Mouse (Mus musculus) megakaryocyte-erythroid progenitor cell, adult 5 weeks (primary cell): ENCODE measurements around the gene F12. TPM values are rescaled to one million over a fixed set of nuclear protein-coding genes. Genes with fewer than 3 reads are reported as not detected.

Experiments
- polyA plus RNA-seq: library from polyadenylated mRNA; stranded (reverse); fragments of >175 nt; gene quantifications from 2 replicates; pipeline ENCODE4 v1.2.3, GENCODE M21; 2012

The F12 gene
- 0.49 TPM in 1 of 2 replicates, not detected in the other for polyA plus RNA-seq

DNA sequence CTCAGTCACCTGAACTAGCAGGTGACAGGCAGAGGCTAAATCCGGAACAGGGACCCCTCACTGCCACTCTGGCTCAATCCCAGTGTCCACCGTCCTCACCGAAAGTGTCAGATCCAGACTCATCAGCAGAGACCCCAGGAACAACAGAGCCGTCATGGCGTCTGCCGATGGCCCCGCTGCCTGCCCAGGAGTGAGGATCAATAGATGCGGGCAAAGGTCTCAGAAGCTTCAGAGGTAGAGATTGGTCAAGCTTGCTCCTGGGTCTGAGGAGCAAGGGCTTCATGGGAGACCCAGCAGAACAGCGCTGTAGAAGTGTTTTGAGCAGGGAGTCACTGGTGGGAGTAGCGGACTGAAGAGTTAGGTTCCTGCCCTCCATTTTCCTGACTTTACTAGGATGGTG, at the start of gene F12:
Gene F12 (minus strand): TSS at position 181 of the 400 bp plus-strand sequence.

DNA sequence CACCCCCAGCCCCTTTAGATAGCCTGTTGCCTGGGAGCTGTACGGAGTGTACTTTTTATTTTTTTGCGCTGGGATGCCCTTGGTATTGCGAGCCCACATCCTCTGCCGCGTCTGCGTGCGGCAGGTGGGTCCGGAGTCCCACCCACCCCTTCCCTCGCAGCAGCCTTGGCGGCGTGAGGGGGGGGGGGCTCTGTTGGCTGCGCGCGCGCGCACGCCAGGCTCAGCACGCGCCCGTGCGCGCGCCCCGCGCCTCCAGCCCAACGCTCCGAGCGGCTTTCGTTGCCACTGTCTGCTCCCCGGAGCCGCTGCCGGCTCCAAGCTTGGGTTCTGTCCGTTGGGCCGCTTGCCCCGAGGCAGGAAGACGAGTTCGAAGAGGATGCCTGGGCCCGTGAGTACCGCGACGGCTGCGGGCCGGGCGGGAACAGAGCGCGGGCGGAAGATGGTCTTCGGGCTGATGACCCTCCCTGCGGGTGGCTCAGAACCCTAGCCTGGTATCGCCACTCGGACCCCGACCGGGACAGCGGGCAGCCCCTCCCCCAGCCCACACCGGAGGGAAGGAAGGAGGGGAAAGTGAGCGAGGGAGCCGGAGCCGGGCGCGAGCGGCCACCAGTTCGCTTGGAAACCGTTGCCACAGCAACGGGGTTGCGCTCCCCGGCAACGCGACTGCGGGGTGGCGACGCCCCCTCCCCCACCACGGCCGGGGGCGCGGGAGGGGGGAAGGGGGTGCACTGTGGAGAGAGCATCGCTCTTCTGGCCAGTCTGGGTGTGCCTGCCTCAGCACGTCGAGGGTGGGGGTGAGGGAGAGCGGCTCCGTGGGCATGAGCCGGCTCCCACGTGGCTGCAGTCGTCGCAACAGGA, 37.7 kb upstream of the F12 start, which contains the start of gene Prr7:
Gene Prr7 (plus strand): TSS at position 241 of the 858 bp plus-strand sequence.

DNA sequence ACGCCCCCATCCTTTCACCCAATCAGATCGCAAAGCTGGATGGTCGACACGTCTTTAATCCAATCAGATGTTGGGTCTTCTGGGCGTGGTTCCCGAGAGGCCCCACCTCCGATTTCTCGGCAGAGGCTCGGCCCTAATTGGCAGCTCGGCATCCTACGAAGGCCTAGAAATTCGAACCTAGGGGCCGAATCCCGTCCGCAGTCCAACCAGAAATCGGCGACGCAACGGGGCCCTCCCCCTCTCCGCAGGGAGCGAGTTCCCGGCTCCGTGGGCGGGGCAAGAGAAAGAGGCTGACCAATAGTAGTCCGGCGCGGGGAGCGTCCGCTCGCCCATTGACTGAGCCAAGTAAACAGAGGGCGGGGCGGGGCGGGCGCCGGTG, 18.3 kb upstream of the F12 start, which contains the start of gene Grk6:
Gene Grk6 (plus strand): TSS at position 136 of the 379 bp plus-strand sequence.

DNA sequence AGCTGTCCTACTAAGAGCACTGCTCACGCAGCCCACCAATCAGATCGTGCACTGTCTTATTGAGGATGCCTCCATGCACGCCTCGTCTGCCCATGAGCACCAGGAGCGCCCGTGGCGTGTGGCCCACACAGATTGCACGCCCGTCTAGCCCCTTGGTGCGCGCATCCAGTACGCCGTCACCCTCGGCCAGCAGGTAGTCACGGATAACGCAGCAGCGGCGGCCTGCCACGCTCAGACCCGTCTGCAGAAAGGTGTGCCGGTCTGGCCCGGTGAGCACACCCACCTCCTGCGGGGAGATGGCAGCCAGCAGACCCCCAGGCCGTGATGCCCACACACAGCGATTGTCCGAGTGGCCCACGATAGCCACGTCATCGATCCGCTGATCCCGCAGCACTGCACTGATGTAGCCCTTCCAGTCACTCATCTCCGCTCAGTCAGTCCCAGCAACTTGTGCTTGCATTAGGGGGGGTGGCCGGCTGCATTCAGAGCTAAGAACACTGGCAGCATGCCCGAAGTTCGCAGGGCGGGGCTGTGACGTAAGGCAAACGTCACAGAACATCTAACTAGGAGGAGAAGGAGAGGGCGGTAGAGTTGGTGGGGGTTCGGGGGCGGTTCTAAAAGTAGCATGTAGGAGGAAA, 11.7 kb downstream of the F12 start, which contains the start of gene Pfn3:
Gene Pfn3 (minus strand): TSS at position 490 of the 638 bp plus-strand sequence.

DNA sequence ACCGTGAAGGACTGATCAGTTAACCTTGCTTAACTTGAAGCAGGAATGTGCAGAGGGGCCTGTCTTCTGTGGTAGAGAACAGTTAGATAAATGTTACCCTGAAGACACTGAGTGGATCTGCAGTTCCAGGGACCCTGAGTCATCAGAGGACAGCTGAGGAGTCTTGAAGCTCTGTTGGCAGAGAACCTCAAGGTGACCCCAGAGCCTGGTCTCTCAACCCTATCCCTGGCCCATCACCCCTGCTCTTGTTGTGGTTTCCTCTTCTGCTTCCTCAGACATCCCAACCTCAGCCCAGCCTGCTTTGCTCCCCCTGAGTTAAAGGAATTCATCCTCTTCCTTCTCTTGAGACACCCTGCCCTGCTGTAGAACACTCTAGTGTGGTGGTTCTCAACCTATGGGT, 28.5 kb downstream of the F12 start, which contains the start of gene Slc34a1:
Gene Slc34a1 (plus strand): TSS at position 100 of the 400 bp plus-strand sequence.

DNA sequence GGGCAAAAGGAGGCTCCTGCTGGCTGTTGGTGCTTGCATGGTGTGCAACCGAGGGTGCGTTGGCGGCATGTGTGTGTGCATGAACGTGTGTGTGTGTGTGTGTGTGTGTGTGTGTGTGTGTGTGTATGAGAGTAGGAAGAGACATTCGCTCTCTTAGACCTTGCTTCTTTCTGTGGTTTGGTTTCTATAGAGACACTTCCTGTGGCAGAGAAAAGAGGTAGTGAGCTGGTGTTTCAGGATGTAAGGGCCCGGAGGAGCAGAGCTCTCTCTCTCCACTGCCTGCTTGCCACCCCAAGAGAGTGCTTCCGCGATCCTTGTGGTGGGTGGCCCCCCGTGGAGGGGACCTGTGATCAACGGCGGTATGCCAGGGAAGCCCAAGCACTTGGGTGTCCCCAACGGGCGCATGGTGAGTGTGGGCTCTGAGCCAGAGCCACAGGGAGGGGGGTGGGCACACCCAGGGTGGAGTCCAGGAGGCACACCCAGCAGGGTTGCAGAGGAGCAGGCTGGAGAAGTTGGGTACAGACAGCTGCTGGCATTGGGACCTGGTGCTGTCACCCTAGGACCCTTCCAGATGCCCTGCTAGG, 57.0 kb downstream of the F12 start, which contains the start of gene Rgs14:
Gene Rgs14 (plus strand): TSS at position 202 of the 584 bp plus-strand sequence.

Other genes starting within 250 kb of the F12 start
- gene Nsd1, start 217.0 kb downstream of the F12 start, polyA plus RNA-seq: 12.8 and 13.5 TPM in 2 replicates
- 274 and 289 TPM in 2 replicates for gene Prelid1, start 106.3 kb downstream of the F12 start, polyA plus RNA-seq
- gene Rab24, start 104.8 kb downstream of the F12 start, polyA plus RNA-seq: 79.4 and 99.3 TPM in 2 replicates
- 9.2 and 11.5 TPM in 2 replicates for gene Mxd3, start 97.0 kb downstream of the F12 start, polyA plus RNA-seq
- gene Lman2, start 64.0 kb downstream of the F12 start, polyA plus RNA-seq: 128 and 133 TPM in 2 replicates
- 18.1 and 18.7 TPM in 2 replicates for gene Rgs14, start 57.1 kb downstream of the F12 start, polyA plus RNA-seq
- gene Slc34a1, start 28.6 kb downstream of the F12 start, polyA plus RNA-seq: 0.29 and 0.36 TPM in 2 replicates
- not detected in 2 replicates for gene Pfn3, start 11.6 kb downstream of the F12 start, polyA plus RNA-seq
- gene Grk6, start 18.3 kb upstream of the F12 start, polyA plus RNA-seq: 84.4 and 86.7 TPM in 2 replicates
- gene Prr7, start 37.5 kb upstream of the F12 start, polyA plus RNA-seq: 17.3 and 18.6 TPM in 2 replicates
- gene Dbn1, start 61.3 kb upstream of the F12 start, polyA plus RNA-seq: 6.1 and 8.7 TPM in 2 replicates
- 79.3 and 93.6 TPM in 2 replicates for gene Pdlim7, start 86.9 kb upstream of the F12 start, polyA plus RNA-seq
- 193 and 354 TPM in 2 replicates for gene Dok3, start 102.5 kb upstream of the F12 start, polyA plus RNA-seq
- gene Ddx41, start 109.9 kb upstream of the F12 start, polyA plus RNA-seq: 108 and 132 TPM in 2 replicates
- 99.9 and 120 TPM in 2 replicates for gene Fam193b, start 144.3 kb upstream of the F12 start, polyA plus RNA-seq
- 247 and 261 TPM in 2 replicates for gene Tmed9, start 146.9 kb upstream of the F12 start, polyA plus RNA-seq
- gene B4galt7, start 173.1 kb upstream of the F12 start, polyA plus RNA-seq: 31.0 and 33.7 TPM in 2 replicates
- 56.9 and 76.9 TPM in 2 replicates for gene Caml, start 196.2 kb upstream of the F12 start, polyA plus RNA-seq
- 21.0 and 37.2 TPM in 2 replicates for gene Ddx46, start 208.2 kb upstream of the F12 start, polyA plus RNA-seq